Mouse (Mus musculus): Measurements from ENCODE around the gene Ddx43.

Ddx43 gene

GRCm38 (mm10) chr9:78442579-78443392 is 47.2 kb downstream of the Ddx43 start, which contains the start of gene Cgas:
TSS of gene Cgas (minus strand) at chr9:78443237.
- DNase-seq (ENCODE audit: low spot score), result peak; percentile 53

GRCm38 (mm10) chr9:78447606-78447972 is 52.0 kb downstream of the Ddx43 start:
- DNase-seq (ENCODE audit: low spot score), result no peak

- peak; percentile 90 for DNase-seq (ENCODE audit: low spot score)
Observed at GRCm38 (mm10) chr9:78447973-78448873, 52.6 kb downstream of the Ddx43 start, which contains the start of the genes Mto1 and Gm17324. TSS of gene Mto1 (plus strand) at chr9:78448208. TSS of gene Gm17324 (minus strand) at chr9:78448786.

- DNase-seq (ENCODE audit: low spot score), result no peak
Observed at GRCm38 (mm10) chr9:78450404-78450803, 54.8 kb downstream of the Ddx43 start.

- no peak for DNase-seq (ENCODE audit: low spot score)
Observed at GRCm38 (mm10) chr9:78451382-78451781, 55.8 kb downstream of the Ddx43 start.

- DNase-seq (ENCODE audit: low spot score), result no peak
Observed at GRCm38 (mm10) chr9:78457026-78457425, 61.4 kb downstream of the Ddx43 start.

- no peak for DNase-seq (ENCODE audit: low spot score)
Observed at GRCm38 (mm10) chr9:78463337-78463736, 67.8 kb downstream of the Ddx43 start.

- DNase-seq (ENCODE audit: low spot score), result no peak
Observed at GRCm38 (mm10) chr9:78465725-78466124, 70.1 kb downstream of the Ddx43 start.
